Mouse (Mus musculus): ENCODE results near the gene Stk11.
A peak's percentile ranks its signal among the peaks of the same experiment; 100 is the strongest.

Stk11 gene

DNA sequence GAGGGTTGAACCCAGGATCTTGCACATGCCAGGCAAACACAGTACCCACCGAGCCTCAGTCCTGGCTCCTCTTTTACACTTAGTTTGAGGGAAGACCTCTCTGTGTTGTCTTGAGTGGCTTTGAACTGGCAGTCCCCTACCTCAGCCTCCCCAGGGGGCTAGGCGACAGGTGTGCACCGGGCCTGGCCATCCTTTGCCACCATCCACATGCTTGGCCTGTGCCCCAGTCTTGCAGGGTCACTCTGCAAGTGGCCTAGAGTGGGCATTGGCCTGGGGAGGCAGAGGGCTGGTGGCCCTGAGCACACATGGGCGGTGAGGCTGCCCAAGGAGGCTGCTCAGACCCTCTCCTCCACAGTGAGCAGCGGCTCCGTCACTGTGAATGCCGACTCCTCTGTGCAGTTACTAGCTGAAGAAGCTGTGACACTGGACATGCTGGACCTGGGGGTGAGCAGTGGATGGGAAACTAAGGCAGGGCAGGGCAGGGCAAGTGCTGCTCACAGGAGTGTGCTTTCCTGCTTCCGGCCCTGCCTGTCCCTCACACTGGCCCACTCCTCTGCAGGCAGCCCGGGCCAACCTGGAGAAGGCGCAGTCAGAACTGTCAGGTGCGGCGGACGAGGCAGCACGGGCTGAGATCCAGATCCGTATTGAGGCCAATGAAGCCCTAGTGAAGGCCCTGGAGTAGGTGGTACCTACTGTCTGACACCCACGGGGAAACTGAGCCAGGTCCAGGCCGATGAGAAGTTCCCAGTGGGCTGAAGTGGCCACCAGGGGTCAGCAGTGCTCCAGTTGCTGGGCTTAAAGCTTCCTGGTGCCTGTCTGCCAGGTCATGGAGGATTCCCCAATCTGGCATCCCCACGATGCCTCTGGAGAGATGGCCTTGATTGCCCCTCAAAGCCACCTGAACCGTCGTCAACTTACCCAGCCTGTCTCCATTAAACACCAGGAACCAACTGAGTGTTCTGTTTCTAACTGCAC is 29.5 kb downstream of the Stk11 start:
- DNase-seq (ENCODE audit: low spot score): no peak

- DNase-seq (ENCODE audit: low spot score): no peak
Measured at GRCm38 (mm10) chr10:80145896-80146295, 30.3 kb downstream of the Stk11 start.

- no peak for DNase-seq (ENCODE audit: low spot score)
Measured at GRCm38 (mm10) chr10:80146568-80147011, 31.0 kb downstream of the Stk11 start.

DNA sequence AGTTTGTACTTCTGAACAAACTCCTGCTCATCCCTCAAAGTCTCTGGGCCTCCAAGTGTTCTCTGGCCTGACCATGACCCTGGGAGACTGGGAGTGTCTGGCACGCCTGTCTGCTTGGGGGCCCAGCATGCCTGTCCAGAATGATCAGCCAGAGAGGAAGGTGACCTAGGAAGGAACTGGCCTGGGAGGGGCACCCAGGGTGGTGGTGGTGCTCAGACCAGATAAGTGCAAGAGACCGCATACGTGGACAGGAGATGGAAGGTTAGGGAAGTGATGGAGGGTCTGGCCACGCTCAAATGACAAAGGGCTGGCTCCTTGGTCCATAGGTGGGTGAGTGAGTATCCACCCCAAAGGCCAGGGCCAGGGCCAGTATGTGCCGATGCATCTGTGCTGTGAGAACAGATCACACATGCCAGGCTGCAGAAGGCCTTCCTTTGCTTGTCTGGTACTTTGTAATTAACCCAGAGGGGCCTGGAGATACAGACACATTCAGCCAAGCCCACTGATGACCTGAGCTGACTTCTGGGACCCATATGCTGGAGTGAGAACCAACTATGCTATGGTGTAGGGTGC is 31.6 kb downstream of the Stk11 start:
- no peak for DNase-seq (ENCODE audit: low spot score)

- DNase-seq (ENCODE audit: low spot score): no peak
Measured at GRCm38 (mm10) chr10:80147719-80148601, 32.4 kb downstream of the Stk11 start, which contains the start of gene Midn. Gene Midn, plus strand, starts transcription at chr10:80148272.

DNA sequence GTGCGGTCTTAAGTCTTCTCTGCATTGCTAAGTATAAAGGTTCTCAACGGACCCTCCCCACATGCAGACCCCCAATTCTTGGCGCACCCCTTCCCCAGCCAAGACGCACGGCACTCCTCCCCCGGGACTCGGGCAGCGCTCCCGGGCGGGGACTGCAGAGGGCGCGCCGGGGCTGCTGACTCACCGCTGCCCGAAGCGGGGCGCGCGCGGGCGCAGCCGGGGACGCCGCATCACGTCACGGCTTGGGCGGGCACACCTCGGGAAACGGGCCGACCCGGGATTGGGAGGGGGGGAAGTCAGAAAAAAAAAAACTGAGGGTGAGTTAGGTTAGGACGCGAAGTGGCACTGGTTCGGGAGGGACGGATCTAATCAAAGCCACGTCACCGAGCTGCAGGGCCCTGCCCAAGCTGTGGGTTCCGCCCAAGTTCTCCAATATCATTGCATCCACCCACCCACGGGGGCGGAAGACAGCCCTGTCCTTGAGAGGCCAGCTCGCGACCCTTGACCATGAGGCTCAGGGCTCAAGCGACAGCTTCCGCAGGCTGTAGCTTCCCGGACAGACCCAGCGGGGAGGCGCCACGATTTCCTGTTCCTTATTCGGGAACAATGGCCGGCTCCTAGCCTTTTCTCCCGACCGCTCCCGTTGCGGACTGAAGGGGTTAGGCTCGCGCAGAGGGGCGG is 33.1 kb downstream of the Stk11 start:
- peak; percentile 94 for DNase-seq (ENCODE audit: low spot score)

GRCm38 (mm10) chr10:80149291-80150225 is 34.0 kb downstream of the Stk11 start:
- peak; percentile 91 for DNase-seq (ENCODE audit: low spot score)

- no peak for DNase-seq (ENCODE audit: low spot score)
Measured at GRCm38 (mm10) chr10:80150226-80151210, 34.9 kb downstream of the Stk11 start.

- DNase-seq (ENCODE audit: low spot score): no peak
Measured at GRCm38 (mm10) chr10:80151211-80152034, 35.8 kb downstream of the Stk11 start.

GRCm38 (mm10) chr10:80152071-80152872 is 36.7 kb downstream of the Stk11 start:
- DNase-seq (ENCODE audit: low spot score): no peak

GRCm38 (mm10) chr10:80152873-80153260 is 37.3 kb downstream of the Stk11 start:
- no peak for DNase-seq (ENCODE audit: low spot score)

DNA sequence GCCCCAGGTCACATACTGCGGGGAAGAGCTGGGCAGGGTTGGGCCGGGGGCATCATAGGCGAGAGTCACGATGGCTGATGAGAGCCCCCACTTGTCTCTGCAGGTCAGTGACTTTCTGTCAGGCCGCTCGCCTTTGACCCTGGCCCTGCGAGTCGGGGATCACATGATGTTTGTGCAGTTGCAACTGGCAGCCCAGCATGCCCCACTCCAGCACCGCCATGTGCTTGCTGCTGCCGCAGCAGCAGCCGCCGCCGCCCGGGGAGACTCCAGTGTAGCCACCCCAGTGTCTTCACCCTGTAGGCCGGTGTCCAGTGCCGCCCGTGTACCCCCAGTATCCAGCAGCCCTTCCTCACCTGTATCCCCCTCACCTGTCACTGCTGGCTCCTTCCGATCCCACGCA is 38.1 kb downstream of the Stk11 start:
- DNase-seq (ENCODE audit: low spot score): no peak

DNA sequence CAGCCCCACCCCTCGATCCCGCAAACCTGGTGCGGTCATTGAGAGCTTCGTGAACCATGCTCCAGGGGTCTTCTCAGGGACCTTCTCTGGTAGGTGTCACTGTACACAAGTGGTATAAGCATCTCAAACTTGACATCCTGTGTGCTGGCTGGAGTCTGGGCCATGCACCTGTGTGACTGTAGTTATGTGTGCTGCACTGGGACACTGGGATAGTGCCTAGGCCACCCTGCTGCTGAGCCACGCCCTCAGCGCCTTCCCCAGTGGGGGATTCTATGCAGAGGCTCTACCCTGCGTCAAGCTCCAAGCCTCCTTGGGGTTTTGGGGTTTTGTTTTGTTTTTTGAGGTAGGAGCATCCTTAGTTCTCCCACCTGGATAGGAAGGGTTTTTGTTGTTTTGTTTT is 38.8 kb downstream of the Stk11 start:
- no peak for DNase-seq (ENCODE audit: low spot score)

GRCm38 (mm10) chr10:80155277-80155676 is 39.7 kb downstream of the Stk11 start:
- no peak for DNase-seq (ENCODE audit: low spot score)

DNA sequence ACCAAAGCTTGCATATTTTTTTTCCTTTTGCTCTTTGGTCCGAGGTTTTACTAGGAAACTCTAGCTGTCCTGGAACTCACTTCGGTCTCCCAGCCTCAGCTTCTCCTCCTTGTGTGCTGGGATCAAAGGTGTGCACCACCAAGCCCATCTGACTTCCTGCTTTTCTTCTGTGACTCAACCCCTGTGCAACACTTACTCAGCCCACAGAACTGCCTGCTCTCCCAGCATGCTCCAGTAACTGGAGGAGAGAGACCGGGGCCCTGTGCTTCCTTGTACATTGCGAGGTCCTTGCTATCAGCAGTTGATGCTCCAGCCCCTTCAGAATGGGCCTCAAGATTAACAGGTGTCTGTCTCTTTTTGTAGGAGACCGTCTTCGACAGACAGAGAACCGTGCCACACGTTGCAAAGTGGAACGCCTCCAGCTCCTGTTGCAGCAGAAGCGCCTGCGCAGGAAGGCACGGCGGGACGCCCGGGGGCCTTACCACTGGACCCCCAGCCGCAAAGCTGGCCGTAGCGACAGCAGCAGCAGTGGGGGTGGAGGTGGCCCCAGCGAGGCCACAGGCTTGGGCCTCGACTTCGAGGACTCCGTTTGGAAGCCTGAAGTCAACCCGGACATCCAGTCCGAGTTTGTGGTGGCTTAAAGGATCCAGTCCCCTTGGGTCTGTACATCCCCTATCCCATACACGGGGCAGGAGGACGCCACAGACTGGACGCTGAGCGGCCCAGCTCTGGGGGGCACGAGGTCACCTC is 40.6 kb downstream of the Stk11 start:
- DNase-seq (ENCODE audit: low spot score): no peak

DNA sequence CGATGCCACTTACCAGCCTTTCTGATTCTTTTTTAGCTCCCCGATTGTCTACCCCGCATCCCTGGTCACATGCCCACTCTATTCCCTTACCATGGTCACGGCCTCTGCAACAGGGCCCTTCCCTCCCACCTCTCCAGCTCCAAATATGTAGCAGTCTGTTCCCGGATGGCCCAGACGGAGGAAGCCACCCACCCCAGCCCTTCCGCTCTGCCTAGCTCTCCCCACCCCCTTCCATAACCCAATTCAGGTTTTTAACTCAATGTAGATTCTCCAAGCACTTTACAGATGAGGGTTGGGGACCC is 41.1 kb downstream of the Stk11 start:
- DNase-seq (ENCODE audit: low spot score): no peak

All from ovary, postnatal 14 days (tissue).